Mouse (Mus musculus): ENCODE measurements at regions not wholly inside any gene's neighbourhood (a gene's known extent, or its start where the extent isn't known, plus 50 kb on each side); places are given as distances from the start of the nearest gene placed in this dataset.
"Not testable (repeated sequence)": the region's sequence is repeated elsewhere in the genome, so short reads cannot be mapped to it uniquely, and the experiment has no call there.

GRCm38 (mm10) chr6:117706006-117706405 is 135.0 kb upstream of the Zfp637 start:
- DNase-seq, result no peak

- no peak for DNase-seq
Measured at GRCm38 (mm10) chr6:117709212-117709611, 131.8 kb upstream of the Zfp637 start.

GRCm38 (mm10) chr6:117715056-117715777 is 125.8 kb upstream of the Zfp637 start:
- peak; percentile 3 for DNase-seq

- not testable (repeated sequence) for DNase-seq
Measured at GRCm38 (mm10) chr6:117716422-117716821, 124.6 kb upstream of the Zfp637 start.

GRCm38 (mm10) chr6:117752338-117752737 is 88.6 kb upstream of the Zfp637 start:
- DNase-seq, result not testable (repeated sequence)

- not testable (repeated sequence) for DNase-seq
Measured at GRCm38 (mm10) chr6:117755682-117756081, 85.3 kb upstream of the Zfp637 start.

GRCm38 (mm10) chr6:117756176-117756575 is 84.8 kb upstream of the Zfp637 start:
- DNase-seq, result no peak

- DNase-seq, result peak; percentile 76
Measured at GRCm38 (mm10) chr6:117758516-117758915, 82.5 kb upstream of the Zfp637 start.

GRCm38 (mm10) chr6:117771506-117771905 is 69.5 kb upstream of the Zfp637 start:
- no peak for DNase-seq

- no peak for DNase-seq
Measured at GRCm38 (mm10) chr6:117772396-117772795, 68.6 kb upstream of the Zfp637 start.

GRCm38 (mm10) chr6:117775304-117776050 is 65.5 kb upstream of the Zfp637 start:
- no peak for DNase-seq

GRCm38 (mm10) chr6:117778027-117778426 is 63.0 kb upstream of the Zfp637 start:
- DNase-seq, result no peak

- DNase-seq, result peak; percentile 42
Measured at GRCm38 (mm10) chr6:117778481-117778880, 62.5 kb upstream of the Zfp637 start.

- DNase-seq, result no peak
Measured at GRCm38 (mm10) chr6:117779020-117779419, 62.0 kb upstream of the Zfp637 start.

GRCm38 (mm10) chr6:117788580-117789540 is 52.1 kb upstream of the Zfp637 start:
- DNase-seq, result peak; percentile 75

- no peak for DNase-seq
Measured at GRCm38 (mm10) chr6:117790581-117790980, 50.4 kb upstream of the Zfp637 start.
